In genomic region chr1:4576957-4577356, GRCm38 (mm10) we compare ENCODE assay signal across 21 mouse cellular contexts.
DNase-seq lines count a peak whose midpoint lies in the region; ATAC-seq and TF ChIP-seq lines count a peak whose summit lies in the region.
"Had no signal": no experiment of that assay in that cellular context is flagged by ENCODE, and none has a peak within 500 bp of the region (broad histone marks: within the 10 kb centered on the region; RNA-seq: fewer than 3 reads in every experiment).

No protein-coding gene starts in this region.

- no peak overlapping the region for H3K4me2 ChIP-seq in intestine, embryonic 15.5 days (replicated peaks)
- no peak overlapping the region for H3K4me2 ChIP-seq in intestine, postnatal 0 days (replicated peaks; ENCODE audit: low read depth)
- no peak overlapping the region for H3K4me2 ChIP-seq in kidney, embryonic 16.5 days (replicated peaks; ENCODE audit: low read depth, low read length)
- no peak overlapping the region for H3K4me2 ChIP-seq in kidney, postnatal 0 days (ENCODE audit: low read length)
- H3K4me2 ChIP-seq in intestine, embryonic 16.5 days (ENCODE audit: low read depth, low read length): no peak overlapping the region

- H3K9ac ChIP-seq in intestine, embryonic 15.5 days: no peak overlapping the region
- H3K9ac ChIP-seq in intestine, postnatal 0 days (ENCODE audit: low read depth, low read length): no peak overlapping the region
- no peak overlapping the region for H3K9ac ChIP-seq in kidney, embryonic 16.5 days (replicated peaks; ENCODE audit: low read length)
- no peak overlapping the region for H3K9ac ChIP-seq in kidney, postnatal 0 days (ENCODE audit: low read depth, low read length)
- H3K9ac ChIP-seq in intestine, embryonic 16.5 days (ENCODE audit: low read depth, low read length): no peak overlapping the region

- WGBS in intestine, embryonic 15.5 days: 44% methylated on average over 1 of the region's 1 CpGs
- 21% methylated on average over 1 of the region's 1 CpGs for WGBS in intestine, postnatal 0 days
- WGBS in kidney, adult 2 months: 13% methylated on average over 1 of the region's 1 CpGs
- WGBS in kidney, embryonic 16.5 days: 26% methylated on average over 1 of the region's 1 CpGs
- 32% methylated on average over 1 of the region's 1 CpGs for WGBS in kidney, postnatal 0 days
- WGBS in intestine, embryonic 16.5 days: 38% methylated on average over 1 of the region's 1 CpGs
- WGBS in heart, embryonic 10.5 days: 55% methylated on average over 1 of the region's 1 CpGs

- H3K4me1 ChIP-seq in intestine, embryonic 15.5 days (replicated peaks): no peaks in the 10 kb centered on the region
- H3K4me1 ChIP-seq in intestine, postnatal 0 days (replicated peaks; ENCODE audit: control insufficient read depth, insufficient read depth, low read length): no peaks in the 10 kb centered on the region
- H3K4me1 ChIP-seq in kidney, adult 2 months (ENCODE audit: control insufficient read depth, insufficient read depth, low read length): no peaks in the 10 kb centered on the region
- no peaks in the 10 kb centered on the region for H3K4me1 ChIP-seq in kidney, embryonic 16.5 days (ENCODE audit: insufficient read depth, low read length)
- H3K4me1 ChIP-seq in kidney, postnatal 0 days (replicated peaks; ENCODE audit: insufficient read depth, low read length): no peaks in the 10 kb centered on the region
- 0 out of 2 replicates have a peak, but pooled peaks cover 2% of the 10 kb centered on the region for H3K4me1 ChIP-seq in intestine, embryonic 16.5 days (ENCODE audit: control insufficient read depth, insufficient read depth, low read length)
- H3K4me1 ChIP-seq in heart, embryonic 10.5 days: no peaks in the 10 kb centered on the region

- no peaks in the 10 kb centered on the region for H3K27me3 ChIP-seq in intestine, embryonic 15.5 days (replicated peaks)
- 0 out of 2 replicates have a peak, but pooled peaks cover 2% of the 10 kb centered on the region for H3K27me3 ChIP-seq in intestine, postnatal 0 days (replicated peaks; ENCODE audit: control insufficient read depth, insufficient read depth, low read length)
- no peaks in the 10 kb centered on the region for H3K27me3 ChIP-seq in kidney, adult 2 months (replicated peaks; ENCODE audit: control insufficient read depth, insufficient read depth, low read length)
- H3K27me3 ChIP-seq in kidney, embryonic 16.5 days (ENCODE audit: insufficient read depth, low read length): no peaks in the 10 kb centered on the region
- no peaks in the 10 kb centered on the region for H3K27me3 ChIP-seq in kidney, postnatal 0 days (ENCODE audit: insufficient read depth, low read length)
- no peaks in the 10 kb centered on the region for H3K27me3 ChIP-seq in intestine, embryonic 16.5 days (replicated peaks; ENCODE audit: control insufficient read depth, insufficient read depth, low read length)
- no peaks in the 10 kb centered on the region for H3K27me3 ChIP-seq in heart, embryonic 10.5 days (ENCODE audit: insufficient read depth, poor library complexity, severe bottlenecking)
- H3K27me3 ChIP-seq: CH12.LX had no signal

- DNase-seq in kidney, adult 2 months: peak; percentile 29
- peak; percentile 4 for DNase-seq in kidney, postnatal 0 days (ENCODE audit: low spot score)
- DNase-seq in kidney, postnatal 36 days: no peak
- no peak for DNase-seq in heart, embryonic 10.5 days (ENCODE audit: low spot score)
- DNase-seq: adrenal gland, adult 2 months; adrenal gland, adult 8-10 months; adrenal gland, postnatal 10 days; adrenal gland, postnatal 14 days; adrenal gland, postnatal 25 days; adrenal gland, postnatal 36 days; B cell, adult 2 months; cerebellum, adult 11 months; cerebellum, adult 11-12 months had no signal

- H3K36me3 ChIP-seq in intestine, embryonic 15.5 days: no peaks in the 10 kb centered on the region
- H3K36me3 ChIP-seq in intestine, postnatal 0 days (ENCODE audit: control insufficient read depth, insufficient read depth): no peaks in the 10 kb centered on the region
- H3K36me3 ChIP-seq in kidney, adult 2 months (ENCODE audit: control insufficient read depth, insufficient read depth, low read length): no peaks in the 10 kb centered on the region
- H3K36me3 ChIP-seq in kidney, embryonic 16.5 days (ENCODE audit: insufficient read depth, low read length): no peaks in the 10 kb centered on the region
- no peaks in the 10 kb centered on the region for H3K36me3 ChIP-seq in kidney, postnatal 0 days (ENCODE audit: insufficient read depth, low read length)
- no peaks in the 10 kb centered on the region for H3K36me3 ChIP-seq in intestine, embryonic 16.5 days (ENCODE audit: control insufficient read depth, insufficient read depth, low read length)
- H3K36me3 ChIP-seq in heart, embryonic 10.5 days: no peaks in the 10 kb centered on the region
- H3K36me3 ChIP-seq: G1E had no signal

- no peak for TF ChIP-seq POLR2A in kidney, adult 2 months (IDR thresholded peaks at IDR 0.05; ENCODE audit: low read depth, low read length)

- no peak overlapping the region for H3K4me3 ChIP-seq in intestine, embryonic 15.5 days (replicated peaks)
- no peak overlapping the region for H3K4me3 ChIP-seq in intestine, postnatal 0 days (ENCODE audit: low read depth, low read length)
- H3K4me3 ChIP-seq in kidney, adult 2 months (ENCODE audit: insufficient read depth, low read depth, low read length): no peak overlapping the region
- H3K4me3 ChIP-seq in kidney, embryonic 16.5 days (ENCODE audit: low read length): no peak overlapping the region
- H3K4me3 ChIP-seq in kidney, postnatal 0 days (replicated peaks; ENCODE audit: low read depth, low read length): no peak overlapping the region
- H3K4me3 ChIP-seq in intestine, embryonic 16.5 days (ENCODE audit: low read length): no peak overlapping the region
- H3K4me3 ChIP-seq in heart, embryonic 10.5 days: no peak overlapping the region

- no peak overlapping the region for H3K27ac ChIP-seq in intestine, embryonic 15.5 days
- H3K27ac ChIP-seq in intestine, postnatal 0 days (ENCODE audit: low read depth, low read length): no peak overlapping the region
- no peak overlapping the region for H3K27ac ChIP-seq in kidney, adult 2 months (ENCODE audit: insufficient read depth, low read depth, low read length)
- H3K27ac ChIP-seq in kidney, embryonic 16.5 days (ENCODE audit: low read length): no peak overlapping the region
- H3K27ac ChIP-seq in kidney, postnatal 0 days: no peak overlapping the region
- no peak overlapping the region for H3K27ac ChIP-seq in intestine, embryonic 16.5 days (ENCODE audit: low read length)
- H3K27ac ChIP-seq in heart, embryonic 10.5 days: no peak overlapping the region

- no peaks in the 10 kb centered on the region for H3K9me3 ChIP-seq in intestine, embryonic 15.5 days
- no peaks in the 10 kb centered on the region for H3K9me3 ChIP-seq in intestine, postnatal 0 days (ENCODE audit: control insufficient read depth)
- no peaks in the 10 kb centered on the region for H3K9me3 ChIP-seq in kidney, embryonic 16.5 days (ENCODE audit: low read length)
- no peaks in the 10 kb centered on the region for H3K9me3 ChIP-seq in kidney, postnatal 0 days (replicated peaks; ENCODE audit: low read length)
- H3K9me3 ChIP-seq in intestine, embryonic 16.5 days (ENCODE audit: control insufficient read depth, low read length): no peaks in the 10 kb centered on the region
- no peaks in the 10 kb centered on the region for H3K9me3 ChIP-seq in heart, embryonic 10.5 days
- H3K9me3 ChIP-seq: G1E had no signal

- ATAC-seq in intestine, embryonic 15.5 days: peak; percentile 59; the same call in 1 of the 2 replicates
- ATAC-seq in intestine, postnatal 0 days: no peak
- no peak for ATAC-seq in kidney, embryonic 16.5 days (ENCODE audit: low FRiP score, low TSS enrichment)
- ATAC-seq in kidney, postnatal 0 days (replicated peaks; ENCODE audit: low FRiP score, low read depth): no peak
- ATAC-seq in intestine, embryonic 16.5 days: peak; percentile 58
- ATAC-seq: activated CD4-positive, CD25-positive, alpha-beta regulatory T cell, adult 4 months; CD4-positive, CD25-positive, alpha-beta regulatory T cell, adult 4 months had no signal

- TF ChIP-seq CTCF in intestine, postnatal 0 days (IDR thresholded peaks at IDR 0.05; ENCODE audit: low read depth): no peak
- no peak for TF ChIP-seq CTCF in kidney, adult 2 months (conservative IDR thresholded peaks at IDR 0.05; ENCODE audit: insufficient read depth, insufficient read length, low read depth, low read length)
- TF ChIP-seq CTCF in kidney, postnatal 0 days (IDR thresholded peaks at IDR 0.05; ENCODE audit: low read depth): no peak

Comparison
In these comparisons a context has a peak if more than half of its experiments do, and no peak if none do; other contexts are left out.
1. ATAC-seq: peak in intestine, embryonic 15.5 days (single experiment) and intestine, embryonic 16.5 days (single experiment); none in intestine, postnatal 0 days (single experiment), kidney, embryonic 16.5 days (single experiment) and kidney, postnatal 0 days (single experiment).
2. DNase-seq: peak in kidney, adult 2 months (single experiment) and kidney, postnatal 0 days (single experiment); none in kidney, postnatal 36 days (0 of 2) and heart, embryonic 10.5 days (single experiment).